Mouse (Mus musculus) heart, postnatal 0 days (tissue): ENCODE measurements around the gene Olfr1306.

Experiments
- CTCF ChIP-seq: IDR thresholded peaks from 2 replicates; pipeline ENCODE4 v1.5.1; 2016; ENCODE audit warnings: antibody characterized with exemption, control low read depth, low read depth
- EP300 ChIP-seq: IDR thresholded peaks from 2 replicates; pipeline ENCODE4 v1.6.1; 2016; ENCODE audit warnings: antibody characterized with exemption, low read depth

GRCm38 (mm10) chr2:111964844-111965243 is 48.8 kb upstream of the Olfr1306 start, which contains the start of gene Olfr1308:
- TF ChIP-seq CTCF: no peak
- no peak for TF ChIP-seq EP300
